Mouse (Mus musculus): ENCODE data around the gene Gna12.

DNA sequence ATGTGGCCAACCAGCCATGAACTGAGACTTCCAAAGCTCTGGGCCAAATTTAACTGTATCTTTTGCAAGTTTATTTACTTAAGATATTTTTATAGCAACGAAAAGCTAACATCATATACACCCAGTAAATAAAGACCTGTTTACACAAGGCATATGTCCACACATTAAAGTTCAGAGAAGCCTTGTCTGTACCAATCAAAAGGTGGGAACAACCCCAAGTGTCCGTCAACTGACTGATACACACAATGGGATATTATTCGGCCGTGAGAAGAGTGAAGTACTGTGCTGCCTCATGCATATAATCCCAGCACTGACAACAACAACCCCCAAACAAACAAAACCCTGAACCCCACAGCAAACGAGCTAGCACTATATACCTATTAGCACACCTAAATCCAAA lies 18.2 kb downstream of the Gna12 start:
- TF ChIP-seq CTCF (IDR thresholded peaks at IDR 0.05; ENCODE audit: insufficient read depth, low read length) (no peak), POLR2A (IDR thresholded peaks at IDR 0.05; ENCODE audit: borderline replicate concordance, extremely low read depth, low read depth, low read length) (no peak)
